Mouse (Mus musculus): ENCODE measurements around the gene Cdc42bpb. TPM values are rescaled to one million over a fixed set of nuclear protein-coding genes. Genes with fewer than 3 reads are reported as not detected.

The Cdc42bpb gene
- polyA plus RNA-seq (2012) = not detected in 2 replicates

DNA sequence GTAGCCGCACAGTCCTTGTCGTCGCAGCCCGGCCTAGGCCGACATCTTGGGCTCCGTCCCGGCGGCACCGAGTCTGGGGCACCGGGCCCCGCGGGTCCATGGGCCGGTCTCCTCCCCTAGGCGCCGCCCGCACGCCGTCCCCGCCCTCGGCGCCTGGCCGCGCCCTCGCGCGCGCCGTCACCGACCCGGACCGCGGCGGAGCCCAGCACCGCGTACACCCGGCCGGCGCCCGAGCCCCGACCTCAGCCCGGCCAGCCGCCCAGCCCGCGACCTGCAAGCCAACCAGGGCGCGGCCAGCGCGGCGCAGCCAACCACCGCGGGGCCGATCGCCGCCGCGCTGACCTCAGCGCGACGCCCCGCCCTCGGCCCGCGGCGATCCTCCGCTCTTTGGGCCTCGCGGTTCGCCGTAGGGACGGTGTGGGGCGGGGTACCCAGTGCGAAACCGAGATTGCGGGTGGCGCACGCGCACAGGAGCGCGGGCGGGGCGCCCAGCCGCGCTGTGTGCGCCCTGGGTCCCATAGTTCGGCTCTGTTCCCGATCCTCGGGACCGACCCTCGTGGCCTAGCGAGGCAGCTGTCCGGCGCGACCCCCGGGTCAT, at the start of gene Cdc42bpb:
Gene Cdc42bpb, minus strand, starts transcription at position 343 of the 598 bp plus-strand sequence.
- TF ChIP-seq GATA1 (IDR thresholded peaks at IDR 0.05; ENCODE audit: low read length) = no peak

GRCm38 (mm10) chr12:111425789-111426460, 48.4 kb upstream of the Cdc42bpb start:
- no peak for TF ChIP-seq GATA1 (IDR thresholded peaks at IDR 0.05; ENCODE audit: low read length)

DNA sequence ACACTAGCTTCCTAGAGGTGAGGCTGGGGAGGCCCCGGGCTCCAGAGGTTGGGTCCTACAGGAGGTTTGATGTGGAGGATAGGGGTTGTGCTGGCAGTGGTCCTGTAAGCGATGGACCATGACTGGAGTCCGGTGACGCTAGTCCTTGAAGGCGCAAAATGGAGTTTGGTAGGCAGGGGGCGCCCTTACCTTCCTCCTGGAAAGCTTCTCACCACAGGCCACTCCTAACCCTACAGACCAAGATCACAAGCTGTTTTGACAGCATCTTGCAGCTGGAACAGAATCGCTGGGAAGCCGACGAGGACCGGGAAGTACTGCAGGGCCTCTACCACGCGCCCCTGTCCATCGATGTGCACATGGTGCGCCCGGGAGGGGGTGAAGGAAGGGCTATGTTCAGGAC, 47.7 kb upstream of the Cdc42bpb start:
- no peak for TF ChIP-seq GATA1 (IDR thresholded peaks at IDR 0.05; ENCODE audit: low read length)

- no peak for TF ChIP-seq GATA1 (IDR thresholded peaks at IDR 0.05; ENCODE audit: low read length)
Observed at GRCm38 (mm10) chr12:111424547-111424946, 47.0 kb upstream of the Cdc42bpb start.

- TF ChIP-seq GATA1 (IDR thresholded peaks at IDR 0.05; ENCODE audit: low read length) = no peak
Observed at GRCm38 (mm10) chr12:111423570-111424129, 46.1 kb upstream of the Cdc42bpb start.

DNA sequence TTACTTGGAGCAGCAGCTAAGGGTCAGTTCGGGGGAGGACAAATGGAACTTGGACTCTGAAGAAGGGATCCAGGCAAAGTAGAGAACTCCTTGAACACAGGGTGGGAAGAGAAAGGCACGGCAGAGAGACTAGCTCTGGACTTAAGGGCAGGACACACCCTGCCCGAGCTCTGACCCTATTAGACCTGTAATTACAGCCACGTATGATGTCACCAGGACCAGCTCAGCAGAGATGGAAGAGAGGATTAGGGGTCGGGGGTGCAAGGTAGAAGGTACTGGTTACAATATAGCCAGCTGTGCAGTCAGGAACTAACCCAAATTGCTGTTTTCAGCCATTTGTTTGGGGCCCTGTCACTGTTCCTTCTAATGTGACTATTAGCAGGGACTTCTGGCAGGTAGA, 45.3 kb upstream of the Cdc42bpb start:
- no peak for TF ChIP-seq GATA1 (IDR thresholded peaks at IDR 0.05; ENCODE audit: low read length)

DNA sequence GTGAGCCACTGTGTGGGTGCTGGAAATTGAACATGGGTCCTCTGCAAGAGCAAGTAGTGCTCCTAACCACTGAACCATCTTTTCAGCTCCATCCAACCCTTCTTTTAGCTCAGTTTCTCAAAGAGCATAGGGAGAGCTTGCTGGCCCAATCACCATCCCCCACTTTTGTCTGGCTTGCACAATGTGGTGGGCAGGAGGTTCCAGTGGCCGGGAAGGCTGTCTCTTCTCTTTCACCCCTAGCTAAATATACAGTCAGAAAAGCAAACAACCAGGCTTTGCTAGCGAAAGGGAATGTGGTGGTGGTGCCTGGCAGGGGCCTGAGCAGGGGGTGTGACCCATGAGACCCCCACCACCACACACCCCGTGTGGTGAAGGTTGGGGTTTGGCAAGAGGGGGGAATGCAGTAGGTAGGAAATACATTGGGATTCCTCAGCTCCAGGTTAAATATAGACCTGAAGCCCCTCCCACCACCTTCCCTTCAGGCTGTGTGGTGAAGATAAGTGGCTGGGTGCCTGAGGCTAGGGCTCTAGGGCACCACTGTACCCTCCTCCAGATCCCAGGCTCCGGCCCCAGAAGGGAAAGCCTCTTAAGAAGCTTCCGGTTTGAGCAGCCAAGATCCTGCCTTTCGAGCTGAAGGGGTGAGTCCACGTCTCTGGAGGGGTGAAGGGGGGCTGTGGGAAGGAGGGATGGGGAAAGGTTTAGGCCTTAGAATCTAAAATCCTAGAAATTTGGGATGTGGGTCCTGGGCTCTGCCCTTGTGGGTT, 43.6 kb upstream of the Cdc42bpb start:
- TF ChIP-seq GATA1 (IDR thresholded peaks at IDR 0.05; ENCODE audit: low read length) = no peak

- TF ChIP-seq GATA1 (IDR thresholded peaks at IDR 0.05; ENCODE audit: low read length) = no peak
Observed at GRCm38 (mm10) chr12:111419918-111420317, 42.4 kb upstream of the Cdc42bpb start.

- TF ChIP-seq GATA1 (IDR thresholded peaks at IDR 0.05; ENCODE audit: low read length) = no peak
Observed at GRCm38 (mm10) chr12:111416921-111417779, 39.6 kb upstream of the Cdc42bpb start, which contains the start of gene Exoc3l4. TSS of gene Exoc3l4 (plus strand) at chr12:111417017.

DNA sequence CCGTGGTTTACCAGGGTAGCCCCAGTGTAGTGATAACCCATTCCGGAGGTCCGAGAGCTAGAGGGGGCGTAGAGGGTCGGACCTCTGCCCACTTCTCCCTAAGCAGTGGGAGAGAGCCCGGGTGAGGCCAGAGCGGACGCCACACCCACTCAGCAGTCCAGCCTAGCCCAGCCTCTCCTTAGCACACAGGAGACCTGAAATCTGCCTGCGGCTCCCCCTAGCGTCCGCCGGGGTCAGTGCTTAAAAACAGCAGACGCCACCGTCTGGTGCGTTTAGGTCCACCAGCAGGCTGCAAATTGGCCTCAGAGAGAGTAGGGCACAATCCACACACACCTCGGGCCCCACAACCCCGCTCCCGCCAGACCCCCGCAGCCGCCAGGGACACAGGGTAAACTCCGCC, 35.8 kb upstream of the Cdc42bpb start:
- no peak for TF ChIP-seq GATA1 (IDR thresholded peaks at IDR 0.05; ENCODE audit: low read length)

GRCm38 (mm10) chr12:111412581-111413284, 35.2 kb upstream of the Cdc42bpb start:
- no peak for TF ChIP-seq GATA1 (IDR thresholded peaks at IDR 0.05; ENCODE audit: low read length)

DNA sequence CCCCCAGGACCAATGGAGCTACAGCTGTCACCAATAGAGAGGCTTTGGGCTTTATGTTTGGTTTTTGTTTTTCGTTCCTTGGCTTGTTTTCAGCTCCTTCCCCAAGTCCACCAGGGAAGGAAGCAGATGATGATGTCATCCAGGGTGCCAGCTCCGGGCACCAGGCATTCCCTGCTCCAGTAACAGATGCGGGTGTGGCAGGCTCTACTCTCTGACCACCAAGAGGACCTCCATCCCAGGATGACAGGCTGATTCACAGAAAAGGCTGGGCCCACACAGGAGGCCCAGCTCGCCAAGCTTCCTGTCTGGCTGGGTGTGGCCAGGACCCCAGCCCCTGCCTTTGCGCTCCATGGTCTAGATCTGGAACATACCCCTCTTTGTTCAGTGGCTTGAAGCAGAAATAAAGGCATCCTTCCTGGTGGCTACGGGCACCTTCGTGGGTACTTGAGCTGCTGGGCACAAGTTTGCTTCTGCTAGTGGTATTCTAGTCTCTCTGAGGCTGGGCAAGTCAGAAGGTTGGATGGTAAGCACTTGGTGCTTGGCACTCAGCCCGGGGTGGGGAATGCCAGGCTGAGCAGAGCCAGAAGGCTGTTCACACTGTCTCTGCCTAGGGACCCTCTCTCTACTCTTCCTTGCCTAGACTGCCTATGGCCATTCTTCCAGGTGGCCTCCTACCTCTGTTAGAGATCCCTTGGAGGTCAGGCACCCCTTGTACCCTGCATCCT, 34.3 kb upstream of the Cdc42bpb start:
- TF ChIP-seq GATA1 (IDR thresholded peaks at IDR 0.05; ENCODE audit: low read length) = no peak

DNA sequence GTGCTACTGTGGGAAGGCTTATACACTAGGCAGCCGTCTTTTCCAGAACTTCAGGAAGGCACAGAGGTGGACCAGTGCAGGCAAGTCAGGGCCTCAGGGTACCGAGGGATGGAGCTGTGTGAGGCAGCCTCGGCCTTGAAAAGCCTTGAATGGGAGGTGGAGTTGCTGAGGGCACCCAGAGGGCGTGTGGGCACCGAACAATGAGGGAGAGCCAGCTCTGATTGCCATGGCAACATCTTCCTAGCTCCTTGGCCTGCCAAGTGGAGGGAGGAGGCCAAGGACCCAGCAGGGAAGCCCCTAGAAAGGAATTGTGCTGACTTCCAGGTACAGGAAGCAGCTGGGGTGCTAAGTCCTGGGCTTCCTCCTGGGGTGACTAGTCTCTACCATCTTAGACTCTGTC, 32.1 kb upstream of the Cdc42bpb start:
- TF ChIP-seq GATA1 (IDR thresholded peaks at IDR 0.05; ENCODE audit: low read length) = no peak

- TF ChIP-seq GATA1 (IDR thresholded peaks at IDR 0.05; ENCODE audit: low read length) = no peak
Observed at GRCm38 (mm10) chr12:111406622-111407021, 29.1 kb upstream of the Cdc42bpb start, which contains the start of gene Lbhd2. TSS of gene Lbhd2 (plus strand) at chr12:111406809.

All from G1E-ER4 (cell line).